Mouse (Mus musculus): ENCODE measurements around the gene Igsf1. TPM values are rescaled to one million over a fixed set of nuclear protein-coding genes. Genes with fewer than 3 reads are reported as not detected.
A peak's percentile ranks its signal among the peaks of the same experiment; 100 is the strongest.

Igsf1 gene
- polyA plus RNA-seq (2014; fragmentation: Nextera tagmentation; extraction: Ambion mirVana), result 2.1 and 2.2 TPM in 2 replicates

- H3K9ac ChIP-seq (ENCODE audit: low read length), result no peak within 1 kb of the TSS
These were observed at the start of gene Igsf1 for GRCm38 (mm10) chrX:49797213-49798019. Gene Igsf1, minus strand, starts transcription at chrX:49797749.

GRCm38 (mm10) chrX:49770828-49771227 lies 26.7 kb downstream of the Igsf1 start:
- H3K4me1 ChIP-seq (replicated peaks; ENCODE audit: control insufficient read depth, insufficient read depth, low read length), result no peaks in the 10 kb centered on the region
- H3K4me3 ChIP-seq (ENCODE audit: low read depth, low read length), result no peak overlapping the region
- no peaks in the 10 kb centered on the region for H3K9me3 ChIP-seq (ENCODE audit: control insufficient read depth, low read length)
- DNase-seq (ENCODE audit: low spot score) (no peak), ATAC-seq (replicated peaks; ENCODE audit: low FRiP score, low TSS enrichment, low read depth) (no peak)
- H3K27me3 ChIP-seq (replicated peaks; ENCODE audit: control insufficient read depth, insufficient read depth, low read length), result no peaks in the 10 kb centered on the region
- H3K27ac ChIP-seq (ENCODE audit: low read depth), result no peak overlapping the region
- H3K4me2 ChIP-seq (ENCODE audit: low read length), result no peak overlapping the region
- no peaks in the 10 kb centered on the region for H3K36me3 ChIP-seq (ENCODE audit: control insufficient read depth, insufficient read depth, low read length)
- H3K9ac ChIP-seq (ENCODE audit: low read length), result no peak overlapping the region
- WGBS, result 18% methylated on average over 2 of the region's 2 CpGs

More at GRCm38 (mm10) chrX:49797213-49798019, at the start of gene Igsf1:
- ATAC-seq (replicated peaks; ENCODE audit: low FRiP score, low TSS enrichment, low read depth) (peak; percentile 96), DNase-seq (ENCODE audit: low spot score) (peak; percentile 64)
- Histone ChIP-seq H3K4me3 (ENCODE audit: low read depth, low read length) (peak within 1 kb of the TSS; percentile 28), H3K9me3 (ENCODE audit: control insufficient read depth, low read length) (no peaks in the 10 kb centered on the region), H3K27ac (ENCODE audit: low read depth) (no peak within 1 kb of the TSS), H3K4me1 (replicated peaks; ENCODE audit: control insufficient read depth, insufficient read depth, low read length) (no peaks in the 10 kb centered on the region), H3K27me3 (replicated peaks; ENCODE audit: control insufficient read depth, insufficient read depth, low read length) (no peaks in the 10 kb centered on the region; the same call in 1 of the 2 replicates), H3K36me3 (ENCODE audit: control insufficient read depth, insufficient read depth, low read length) (no peaks in the 10 kb centered on the region), H3K4me2 (ENCODE audit: low read length) (peak within 1 kb of the TSS; percentile 51)
- 18% methylated on average over 28 of the region's 28 CpGs for WGBS

- H3K4me2 ChIP-seq (ENCODE audit: low read length), result no peak overlapping the region
- H3K27ac ChIP-seq (ENCODE audit: low read depth), result no peak overlapping the region
- no peaks in the 10 kb centered on the region for H3K36me3 ChIP-seq (ENCODE audit: control insufficient read depth, insufficient read depth, low read length)
- no peak overlapping the region for H3K4me3 ChIP-seq (ENCODE audit: low read depth, low read length)
- H3K9ac ChIP-seq (ENCODE audit: low read length), result no peak overlapping the region
- H3K4me1 ChIP-seq (replicated peaks; ENCODE audit: control insufficient read depth, insufficient read depth, low read length), result no peaks in the 10 kb centered on the region
- no peaks in the 10 kb centered on the region for H3K9me3 ChIP-seq (ENCODE audit: control insufficient read depth, low read length)
- DNase-seq (ENCODE audit: low spot score) (no peak), ATAC-seq (replicated peaks; ENCODE audit: low FRiP score, low TSS enrichment, low read depth) (no peak)
- H3K27me3 ChIP-seq (replicated peaks; ENCODE audit: control insufficient read depth, insufficient read depth, low read length), result no peaks in the 10 kb centered on the region
- WGBS, result 64% methylated on average over 5 of the region's 5 CpGs
These were observed 52.4 kb downstream of the Igsf1 start for GRCm38 (mm10) chrX:49745192-49745591.

- Histone ChIP-seq H3K4me2 (ENCODE audit: low read length) (no peak within 1 kb of the TSS), H3K4me1 (replicated peaks; ENCODE audit: control insufficient read depth, insufficient read depth, low read length) (no peaks in the 10 kb centered on the region), H3K9me3 (ENCODE audit: control insufficient read depth, low read length) (no peaks in the 10 kb centered on the region), H3K27ac (ENCODE audit: low read depth) (no peak within 1 kb of the TSS), H3K4me3 (ENCODE audit: low read depth, low read length) (no peak within 1 kb of the TSS), H3K9ac (ENCODE audit: low read length) (no peak within 1 kb of the TSS), H3K36me3 (ENCODE audit: control insufficient read depth, insufficient read depth, low read length) (no peaks in the 10 kb centered on the region), H3K27me3 (replicated peaks; ENCODE audit: control insufficient read depth, insufficient read depth, low read length) (no peaks in the 10 kb centered on the region)
- ATAC-seq (replicated peaks; ENCODE audit: low FRiP score, low TSS enrichment, low read depth) (no peak), DNase-seq (ENCODE audit: low spot score) (no peak)
- 81% methylated on average over 2 of the region's 2 CpGs for WGBS
These were observed 62.6 kb downstream of the Igsf1 start, which contains the start of gene Olfr1321 for GRCm38 (mm10) chrX:49734959-49735358. Gene Olfr1321, minus strand, starts transcription at chrX:49735059.

Other genes with a start within 250 kb of the Igsf1 start
- gene Olfr1320, start 125.4 kb downstream of the Igsf1 start, polyA plus RNA-seq (2014; fragmentation: Nextera tagmentation; extraction: Ambion mirVana), result not detected in 2 replicates
- not detected in 2 replicates for gene Olfr1321, start 62.7 kb downstream of the Igsf1 start, polyA plus RNA-seq (2014; fragmentation: Nextera tagmentation; extraction: Ambion mirVana)
- not detected in 2 replicates for gene Olfr1322, start 93.7 kb upstream of the Igsf1 start, polyA plus RNA-seq (2014; fragmentation: Nextera tagmentation; extraction: Ambion mirVana)
- not detected in 2 replicates for gene Olfr1323, start 221.6 kb upstream of the Igsf1 start, polyA plus RNA-seq (2014; fragmentation: Nextera tagmentation; extraction: Ambion mirVana)

Data from intestine, embryonic 14.5 days (tissue).